Mouse (Mus musculus) cerebellum, postnatal 36 days (tissue): ENCODE measurements at regions not wholly inside any gene's neighbourhood (a gene's known extent, or its start where the extent isn't known, plus 50 kb on each side); places are given as distances from the start of the nearest gene placed in this dataset.

Source experiments
- DNase-seq, 2 experiments: peaks; one replicate each; pipeline ENCODE4 v3.0.0; 2021 to 2022; ENCODE audit warnings: mixed read lengths in 2 of 2

DNA sequence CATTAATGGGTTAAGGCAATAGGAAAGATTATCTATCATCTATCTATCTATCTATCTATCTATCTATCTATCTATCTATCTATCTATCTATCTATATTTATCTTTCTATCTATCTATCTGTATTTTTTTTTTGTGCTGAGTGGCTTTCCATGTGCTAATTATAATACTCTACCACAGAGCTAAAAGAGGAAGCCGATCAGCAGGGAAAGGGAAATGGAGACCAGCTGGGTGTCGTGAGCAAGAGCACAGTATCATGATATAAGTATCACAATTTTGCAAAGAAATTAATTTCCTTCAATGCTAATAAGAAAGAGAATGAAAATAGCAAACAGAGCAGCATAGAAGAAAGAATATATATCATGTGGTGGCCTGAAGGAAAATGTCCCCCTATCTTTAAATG lies 69.6 kb downstream of the Cldn1 start:
- DNase-seq: no peak

DNA sequence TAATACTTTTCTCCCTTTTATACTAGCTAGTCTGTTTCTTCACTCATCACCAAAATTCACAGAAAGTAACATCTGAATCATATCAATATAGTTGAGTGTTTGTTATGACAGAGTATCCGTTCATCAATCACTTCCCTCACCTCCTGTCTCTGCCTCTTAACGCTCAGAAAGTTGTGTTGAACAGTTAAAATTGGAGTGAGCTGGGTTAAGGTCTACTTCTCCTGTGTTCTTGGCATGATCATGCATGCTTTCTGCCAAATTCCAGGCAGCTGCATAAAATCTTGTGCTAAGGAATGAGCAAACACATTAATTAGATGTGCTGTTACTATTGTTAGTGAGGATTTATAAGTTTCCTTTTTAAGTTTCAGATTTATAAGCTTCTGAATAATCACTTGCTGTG lies 79.9 kb downstream of the Cldn1 start:
- no peak for DNase-seq

DNA sequence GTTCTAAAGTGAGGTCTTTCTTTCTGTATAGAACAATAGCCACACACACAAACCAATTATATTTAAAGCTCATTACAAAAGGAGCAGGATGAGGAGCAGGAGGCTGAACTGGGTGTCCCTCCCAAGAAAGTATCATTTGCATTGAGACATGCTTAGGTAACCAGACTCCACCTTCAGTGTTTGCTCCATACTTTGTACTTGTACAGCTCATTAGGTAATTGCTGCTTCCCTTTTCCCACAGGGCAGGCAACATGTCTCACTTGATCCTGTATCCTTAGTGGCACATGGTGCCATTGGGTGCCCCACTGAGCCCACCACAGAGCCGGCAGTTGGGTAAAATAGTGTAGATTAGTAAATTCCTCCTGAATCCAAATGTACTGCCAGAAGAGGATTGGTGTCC lies 86.0 kb downstream of the Cldn1 start:
- no peak for DNase-seq

DNA sequence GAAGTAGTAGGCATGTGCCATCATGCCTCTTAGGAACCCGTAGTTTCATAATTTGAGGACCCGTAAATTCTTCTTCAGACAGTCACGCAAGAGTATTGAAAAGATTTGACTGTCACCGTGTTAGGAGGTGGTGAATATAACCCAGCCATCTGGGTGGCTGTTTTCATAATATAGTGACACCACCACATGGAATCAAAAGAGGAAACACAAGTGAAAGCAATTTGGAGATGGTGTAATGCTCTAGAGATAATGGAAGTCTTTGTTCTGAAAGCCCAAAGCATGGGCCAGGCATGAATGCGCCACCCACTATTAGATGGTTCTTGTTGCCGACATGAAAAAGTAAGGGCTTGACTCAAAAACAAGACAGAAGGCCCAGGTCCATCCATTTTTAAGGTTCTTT lies 86.9 kb downstream of the Cldn1 start:
- no peak for DNase-seq

DNA sequence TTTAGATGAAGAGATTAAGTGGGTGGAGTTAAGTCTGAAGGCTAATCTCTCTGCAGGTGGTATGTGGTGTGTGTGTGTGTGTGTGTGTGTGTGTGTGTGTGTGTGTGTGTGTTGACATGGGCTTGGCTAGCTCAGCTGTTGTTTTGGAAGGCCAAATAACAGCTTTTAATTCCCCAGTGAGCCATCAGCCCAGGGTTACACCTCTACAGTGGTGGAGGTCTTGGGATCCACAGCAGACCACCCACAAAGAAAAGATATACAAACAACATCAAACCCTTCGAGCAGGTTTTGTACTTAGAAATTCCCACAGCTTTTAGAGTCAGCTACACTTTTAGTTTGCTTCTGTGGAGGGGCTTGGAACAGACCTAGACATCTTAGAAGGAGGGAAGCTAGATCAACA lies 89.2 kb downstream of the Cldn1 start:
- no peak for DNase-seq

DNA sequence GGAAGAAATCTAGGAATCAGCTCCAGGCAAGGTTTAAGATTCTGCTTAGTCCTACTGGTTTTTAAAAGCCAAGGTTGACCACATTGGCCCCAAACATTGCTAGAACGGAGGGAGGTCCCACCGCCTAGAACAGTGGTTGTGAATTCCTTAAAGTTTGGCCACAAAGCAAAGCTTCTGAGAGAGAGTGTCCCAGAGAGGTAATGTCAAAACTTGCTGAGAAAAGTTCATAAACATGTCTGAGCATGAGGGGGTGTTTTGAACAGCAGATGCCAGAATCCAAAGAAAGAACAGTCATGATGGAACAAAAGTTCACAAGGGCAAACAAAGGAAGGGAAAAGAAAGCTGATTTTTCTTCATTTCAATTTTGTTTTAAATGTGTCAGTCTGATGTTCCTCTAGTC lies 90.1 kb downstream of the Cldn1 start:
- DNase-seq: no peak

DNA sequence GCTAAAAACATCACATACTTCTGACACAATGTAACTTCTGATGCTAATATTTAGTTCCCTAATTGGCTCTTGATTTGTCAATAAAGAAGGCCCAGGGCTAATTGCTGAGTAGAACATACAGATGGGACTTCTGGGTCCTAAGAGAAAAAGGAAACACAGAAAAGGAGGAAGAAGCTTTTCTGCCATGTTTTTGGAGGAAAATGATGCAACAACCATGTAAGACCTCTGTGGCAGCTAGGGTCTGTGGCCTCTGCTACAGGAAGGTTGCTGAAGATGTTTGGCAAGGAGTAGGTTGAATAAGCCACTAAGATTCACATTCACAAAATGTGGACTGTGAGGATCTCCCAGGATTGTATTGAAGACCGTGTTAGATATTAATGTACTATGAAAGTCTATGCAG lies 94.9 kb downstream of the Cldn1 start:
- no peak for DNase-seq

DNA sequence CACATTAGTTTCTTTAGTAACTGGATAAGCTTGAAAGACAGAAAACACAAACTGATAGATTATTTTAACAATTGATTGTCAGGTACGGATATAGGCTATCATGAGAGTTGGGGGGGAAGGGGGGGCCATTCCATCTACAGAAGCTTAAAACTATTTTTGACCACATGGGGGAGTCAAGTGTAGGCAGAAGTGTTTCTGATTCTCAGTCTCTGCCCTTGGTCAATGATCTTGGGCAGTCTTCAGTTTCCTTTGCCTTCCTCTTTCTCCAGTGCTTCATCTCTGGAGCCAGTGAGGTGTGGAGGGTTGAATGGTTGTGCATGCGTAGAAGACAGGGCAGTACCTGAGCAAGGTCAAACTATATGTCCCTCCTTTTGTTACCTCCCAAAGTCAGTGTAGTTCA lies 118.8 kb downstream of the Cldn1 start:
- no peak for DNase-seq

DNA sequence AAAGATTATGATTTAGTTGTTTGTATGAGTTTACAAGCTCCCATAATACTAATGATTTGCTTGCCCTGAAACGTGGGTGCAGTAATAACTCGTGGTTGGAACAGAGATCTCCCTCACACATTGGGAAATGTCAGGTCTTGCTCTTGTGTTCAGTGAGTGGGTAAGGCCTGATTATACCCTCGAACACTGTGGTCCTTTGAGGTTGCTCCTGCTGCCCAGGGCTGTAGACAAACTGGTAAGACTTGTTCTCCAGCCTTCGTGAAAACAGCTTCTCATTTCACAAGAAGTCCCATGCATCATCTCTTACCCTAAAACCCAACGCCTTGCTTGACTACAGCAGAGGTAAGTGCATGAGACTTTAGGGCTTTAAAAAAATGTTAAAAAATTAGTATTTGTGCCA lies 119.9 kb downstream of the Cldn1 start:
- DNase-seq: no peak

DNA sequence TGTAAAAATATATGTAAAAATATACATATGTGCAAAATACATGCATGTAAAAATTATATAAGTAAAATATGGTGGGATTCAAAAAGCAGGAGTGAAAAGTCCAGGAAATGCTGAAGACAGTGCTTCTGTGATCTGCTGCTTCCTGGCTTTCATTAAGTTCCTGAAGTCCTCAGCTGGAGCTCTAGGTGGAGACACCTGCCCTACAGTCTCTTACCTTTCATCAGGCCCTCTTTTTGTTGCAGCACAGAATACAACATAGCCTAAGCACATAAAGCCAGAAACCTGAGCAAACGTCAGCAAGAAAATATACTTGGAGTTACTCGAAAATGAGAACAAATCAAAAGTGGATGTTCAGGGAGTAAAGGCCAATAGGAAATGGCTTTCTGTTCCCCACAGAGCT lies 120.6 kb downstream of the Cldn1 start:
- DNase-seq: no peak

DNA sequence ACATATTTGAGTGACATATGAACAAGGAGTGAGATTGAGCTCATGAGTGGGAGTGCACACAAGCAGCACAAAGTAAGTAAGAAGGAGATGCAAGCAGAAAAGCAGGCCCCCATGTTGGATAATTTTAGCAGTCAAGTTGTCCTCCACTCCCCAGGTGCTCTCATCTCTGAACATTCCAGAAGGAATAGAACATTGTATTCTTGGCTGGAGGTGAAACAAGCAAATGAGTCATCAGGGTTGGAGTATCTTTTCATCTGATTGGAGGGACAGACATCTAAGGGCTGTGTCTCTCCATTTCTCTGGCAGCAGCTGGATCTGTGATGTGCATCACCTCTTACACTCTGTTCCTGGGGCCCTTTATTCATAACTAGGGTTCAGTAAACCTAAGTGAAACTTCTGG lies 122.7 kb downstream of the Cldn1 start:
- DNase-seq: no peak

DNA sequence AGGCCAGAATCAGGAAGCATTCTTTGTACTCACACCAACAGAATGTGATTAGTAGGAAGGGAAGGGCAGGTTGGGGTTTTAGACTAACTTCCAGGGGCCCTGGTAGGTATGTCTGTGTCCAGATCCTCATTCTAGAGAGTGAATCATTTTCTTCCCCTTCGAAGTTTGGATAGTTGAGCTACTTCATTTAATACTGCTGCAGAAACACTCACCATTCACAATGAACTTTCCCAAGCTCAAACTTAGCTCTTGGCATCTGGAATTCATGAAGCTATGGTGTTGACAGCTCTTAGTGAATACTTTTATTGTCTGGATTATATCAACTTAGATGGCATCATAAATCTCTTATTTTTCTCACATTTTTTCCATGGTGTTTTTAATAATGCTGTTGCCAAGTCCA lies 123.7 kb downstream of the Cldn1 start:
- no peak for DNase-seq

DNA sequence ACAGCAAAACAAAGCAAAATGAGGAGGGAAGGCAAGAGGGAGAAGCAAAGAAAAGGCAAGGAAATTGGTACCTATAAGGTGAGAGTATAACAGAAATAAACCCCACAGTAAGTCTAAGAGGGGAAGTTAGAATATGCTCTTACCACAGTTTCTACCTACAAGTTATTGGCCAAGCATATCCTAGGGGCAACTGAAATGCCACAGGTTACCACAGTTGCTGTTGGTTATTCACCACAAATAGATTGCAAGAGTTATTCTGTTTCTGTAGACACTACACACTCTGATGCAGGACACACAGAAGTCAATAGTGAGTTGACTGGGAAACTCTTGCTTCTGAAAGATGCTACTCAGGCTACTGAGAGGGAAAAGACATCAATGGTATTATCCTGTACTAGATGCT lies 129.7 kb upstream of the P3h2 start:
- DNase-seq: no peak

DNA sequence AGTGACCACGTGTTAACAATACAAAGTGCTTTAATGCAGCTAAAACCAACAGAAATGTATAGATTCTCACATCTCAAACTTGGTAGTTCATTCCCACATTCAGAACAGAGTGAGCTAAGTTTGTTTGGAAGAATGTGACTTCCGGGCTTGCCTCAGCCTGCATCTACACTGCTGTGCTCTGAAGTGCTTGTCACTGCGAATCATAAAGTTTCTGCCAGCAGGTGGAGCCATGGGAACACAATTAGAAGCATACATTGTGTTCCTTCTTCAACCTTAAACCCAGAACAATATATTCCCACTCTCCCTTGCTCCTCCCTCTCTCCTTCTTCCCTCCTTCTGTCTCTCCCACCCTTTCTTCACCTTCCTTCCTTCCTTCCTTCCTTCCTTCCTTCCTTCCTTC lies 128.5 kb upstream of the P3h2 start:
- DNase-seq: peak; percentile 52 to 63

DNA sequence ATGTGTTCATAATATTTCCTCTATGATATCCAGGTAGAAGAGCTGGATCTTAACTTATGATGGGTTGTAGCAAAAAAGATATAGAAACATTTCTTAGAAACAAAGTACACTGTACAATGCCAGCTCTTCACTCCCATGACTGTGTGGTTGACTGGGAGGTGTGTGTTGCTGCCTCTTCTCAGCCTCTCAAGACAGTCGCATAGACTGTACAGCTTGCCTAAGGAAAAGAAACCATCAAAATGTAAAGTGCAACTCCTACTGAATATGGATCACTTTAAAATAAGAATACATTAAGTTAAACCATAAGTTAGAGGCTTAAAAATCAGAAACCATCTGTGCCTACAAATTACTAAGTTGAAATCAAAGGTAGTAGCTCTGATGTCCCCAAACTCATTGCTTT lies 125.5 kb upstream of the P3h2 start:
- DNase-seq: no peak

DNA sequence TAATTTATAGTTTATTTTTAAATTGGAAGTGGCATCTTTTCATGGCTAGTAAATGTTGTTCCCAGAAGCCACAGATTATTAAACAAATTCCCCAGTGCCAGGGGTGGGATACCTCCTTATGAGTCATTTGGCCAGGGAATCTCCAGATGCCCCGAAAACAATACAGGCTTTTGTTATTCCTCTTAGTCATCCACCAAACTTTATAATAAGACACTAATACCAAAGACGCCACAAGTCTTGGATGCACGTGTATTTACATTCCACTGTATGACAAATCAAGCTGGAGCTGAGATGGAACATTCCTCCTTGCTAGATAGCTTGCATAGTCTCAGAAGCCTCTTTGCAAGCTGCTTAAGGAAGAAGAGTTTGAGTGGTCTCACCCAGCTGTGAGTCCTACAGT lies 105.8 kb upstream of the P3h2 start:
- no peak for DNase-seq

DNA sequence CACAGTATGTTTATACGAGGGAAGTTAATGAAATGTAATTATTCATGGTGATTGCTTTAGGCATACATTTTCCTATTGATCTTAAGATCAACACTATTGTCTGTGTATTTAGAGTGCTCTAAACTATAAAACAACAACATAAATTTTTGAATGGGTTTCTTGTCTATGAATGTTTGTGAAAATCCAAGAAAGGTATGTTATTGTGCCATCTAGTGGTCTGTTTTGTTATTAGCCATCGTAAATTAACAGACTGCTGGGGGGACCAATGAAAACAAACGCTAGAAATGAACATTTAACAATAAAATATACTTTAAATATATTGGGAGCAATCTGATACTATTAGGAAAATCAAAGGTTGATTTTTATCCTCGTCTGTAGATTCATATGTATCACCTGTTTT lies 93.5 kb upstream of the P3h2 start:
- DNase-seq: no peak

DNA sequence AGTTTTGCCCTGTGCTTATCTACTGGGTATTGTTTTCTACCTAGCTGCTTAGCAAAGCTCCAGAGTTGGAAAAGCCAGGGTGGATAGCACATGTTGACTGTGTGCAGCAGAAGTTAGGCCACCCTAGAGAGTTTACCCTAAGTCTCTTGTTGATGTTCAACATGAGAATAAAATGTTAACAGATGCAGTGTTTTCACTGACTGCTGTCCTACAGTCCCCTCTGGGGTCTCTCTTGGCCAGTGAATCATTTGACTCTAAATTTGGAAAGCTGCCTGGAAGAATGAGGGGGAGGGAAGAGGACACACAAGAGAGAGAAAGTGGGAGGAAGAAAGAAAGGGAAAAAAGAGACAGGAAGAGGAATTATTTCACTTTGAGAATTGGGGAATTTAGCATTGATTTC lies 90.8 kb upstream of the P3h2 start:
- DNase-seq: no peak

DNA sequence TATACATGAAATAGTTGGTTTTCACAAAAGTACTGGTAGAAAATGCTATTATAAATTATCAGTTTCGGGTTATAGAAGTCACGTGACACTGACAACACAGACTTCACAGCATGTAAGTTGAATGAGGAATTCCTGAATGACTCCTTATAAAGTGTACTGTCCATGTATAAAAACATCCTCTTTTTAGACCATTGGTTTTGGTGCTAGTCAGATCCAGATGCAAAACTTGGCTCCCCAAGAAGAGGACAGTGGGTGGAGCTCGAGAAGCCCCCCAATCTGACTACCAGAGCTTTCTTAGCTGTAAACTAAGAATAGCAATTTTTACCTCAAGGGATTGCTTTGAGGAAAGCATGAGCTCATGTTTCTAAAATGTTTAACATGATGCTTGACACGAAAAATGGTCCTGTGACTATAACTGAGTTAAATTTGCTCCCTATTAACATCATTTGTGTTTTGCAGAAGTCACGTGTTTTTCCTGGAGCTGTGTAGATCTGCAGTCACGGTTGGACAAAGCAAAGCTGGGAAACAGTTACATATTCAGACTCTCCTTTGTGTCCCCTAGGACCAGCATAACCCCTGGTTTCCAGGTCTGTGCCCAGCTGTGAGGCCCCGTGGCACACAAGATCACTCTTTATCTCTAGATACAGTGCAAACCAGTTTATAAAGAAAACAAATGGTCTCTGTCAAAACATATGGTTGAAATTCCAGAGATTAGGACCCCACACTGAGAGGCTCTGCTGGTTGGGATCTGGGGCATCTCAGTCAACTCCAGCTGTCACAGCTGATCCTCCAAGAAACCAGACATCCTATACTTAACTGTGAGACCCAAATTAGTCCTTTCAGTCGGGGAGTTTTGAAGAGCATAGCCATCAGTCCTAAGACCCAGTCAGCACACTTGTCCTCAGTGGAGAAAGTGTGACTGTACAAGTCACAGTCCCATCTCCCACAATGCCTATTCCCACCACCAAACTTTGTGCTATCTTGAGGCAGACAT lies 80.0 kb upstream of the P3h2 start:
- DNase-seq: no peak

DNA sequence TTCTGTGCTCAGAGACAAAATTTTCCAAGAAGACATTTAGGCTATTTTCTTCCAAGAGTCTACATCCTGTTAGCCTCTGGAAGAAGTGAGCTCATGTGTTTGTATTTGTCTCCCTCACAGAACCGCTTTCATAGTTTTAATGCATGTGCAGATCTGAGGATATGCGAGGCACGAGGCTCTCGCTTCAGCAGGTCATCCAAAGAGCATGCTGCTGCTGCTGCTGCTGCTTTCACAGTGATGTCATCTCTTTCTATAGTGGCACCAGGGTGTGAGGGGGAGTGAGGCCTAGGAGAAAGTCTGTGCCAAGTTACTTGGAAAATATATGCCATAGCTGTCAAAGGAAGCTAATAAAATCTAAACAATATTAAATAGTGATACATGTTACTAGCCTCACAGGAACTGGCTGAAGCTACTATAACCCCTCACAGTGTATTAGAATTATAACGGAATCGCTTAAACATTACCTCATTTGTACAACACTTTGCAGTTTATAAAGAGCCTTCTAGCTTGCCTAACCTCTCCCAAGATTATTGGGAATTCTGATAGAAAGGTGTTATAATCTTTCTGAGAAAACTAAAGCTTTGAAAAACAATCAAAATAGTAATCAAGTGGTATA lies 79.2 kb upstream of the P3h2 start:
- DNase-seq: no peak

DNA sequence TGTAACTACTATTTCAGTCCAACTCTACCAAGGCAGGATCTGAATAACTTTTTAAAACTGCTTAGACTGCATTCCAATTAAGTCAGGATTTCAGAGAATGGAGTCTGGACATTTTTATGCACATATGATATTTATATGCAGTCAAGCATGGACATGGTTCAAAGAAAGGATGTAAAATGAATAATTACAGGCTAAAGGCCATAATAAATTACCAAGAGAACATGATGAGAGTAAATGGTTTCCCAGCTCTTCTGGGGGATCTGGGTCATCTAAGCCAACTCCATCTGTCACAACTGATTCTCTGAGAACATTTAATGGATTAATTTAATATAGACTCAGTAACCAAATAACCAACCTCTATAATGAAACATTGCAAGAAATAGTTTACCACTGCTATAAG lies 77.9 kb upstream of the P3h2 start:
- DNase-seq: no peak

DNA sequence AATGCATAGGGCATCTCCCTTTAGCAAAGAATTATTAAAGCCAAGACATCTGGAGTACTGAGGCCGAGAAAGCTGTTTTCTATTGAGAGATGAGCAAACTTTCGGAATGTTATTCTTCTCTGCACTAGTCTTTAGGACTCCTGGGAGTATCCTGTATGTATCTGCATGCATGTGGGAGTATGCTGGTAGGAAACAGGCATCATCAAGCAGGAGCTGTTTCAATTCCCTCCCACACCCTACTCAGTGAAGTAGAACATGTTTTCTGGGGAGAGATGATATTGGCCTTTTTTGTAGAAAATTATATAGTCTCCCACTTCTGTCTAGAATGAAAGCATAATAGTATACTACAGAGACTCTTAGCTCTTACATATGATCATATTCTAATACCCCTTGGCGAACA lies 76.1 kb upstream of the P3h2 start:
- no peak for DNase-seq

DNA sequence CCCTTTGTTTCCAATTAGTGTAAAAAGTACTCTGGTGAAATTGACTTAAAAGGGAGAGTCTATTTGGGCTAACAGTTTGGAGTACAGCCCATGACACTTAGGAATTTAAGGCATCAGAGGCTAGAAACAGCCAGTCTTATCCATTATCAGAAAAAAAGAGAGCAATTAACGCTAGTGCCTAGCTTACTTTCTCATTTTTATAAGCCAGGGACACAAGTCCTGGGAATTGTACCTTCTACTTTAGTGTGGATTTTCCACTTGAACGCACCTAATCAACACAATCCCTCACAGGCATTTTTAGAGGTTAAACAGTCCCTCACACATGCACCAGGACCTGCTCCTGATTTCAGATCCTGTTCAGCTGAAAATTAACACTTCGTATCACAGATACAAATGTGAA lies 65.9 kb upstream of the P3h2 start:
- DNase-seq: no peak

DNA sequence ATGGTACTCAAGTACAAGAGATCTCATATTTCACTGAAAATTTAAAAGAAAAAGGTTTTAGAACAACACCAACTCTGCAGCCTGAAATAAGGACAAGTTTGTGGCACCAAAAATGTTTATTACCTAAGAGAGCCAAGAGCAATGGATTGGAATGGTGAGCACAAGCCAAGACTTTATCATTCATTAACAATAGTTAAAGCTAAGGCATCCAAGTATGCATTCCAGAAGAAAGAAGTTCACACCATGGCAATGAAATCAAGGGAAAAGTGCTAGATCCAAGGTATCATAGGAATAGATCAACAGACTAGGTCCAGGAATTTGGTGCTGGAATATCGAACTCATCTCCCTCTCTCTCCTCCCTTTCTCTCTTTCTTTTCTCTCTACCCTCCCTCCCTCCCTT lies 63.8 kb upstream of the P3h2 start:
- DNase-seq: no peak

DNA sequence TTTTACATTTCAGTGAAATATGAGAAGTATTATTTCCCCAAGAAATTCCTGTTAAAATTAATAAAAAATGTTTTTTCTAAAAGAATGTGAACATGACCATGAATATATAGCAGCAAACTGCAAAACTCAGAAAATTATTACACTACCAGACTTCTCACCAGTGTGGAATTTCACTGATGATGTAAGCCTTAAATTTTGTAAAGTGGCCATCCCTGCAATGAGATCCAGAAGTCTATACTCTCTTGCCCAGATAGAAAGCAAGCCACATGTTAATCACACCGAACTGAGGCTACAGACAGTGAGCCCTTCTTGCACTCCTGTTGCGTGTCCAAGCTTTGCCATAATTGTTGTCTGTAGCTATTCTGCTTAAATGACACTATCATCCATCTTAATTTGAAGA lies 62.6 kb upstream of the P3h2 start:
- no peak for DNase-seq
